Mouse (Mus musculus): ENCODE results near the gene Sae1. TPM values are rescaled to one million over a fixed set of nuclear protein-coding genes. Genes with fewer than 3 reads are reported as not detected.
"Not testable (repeated sequence)": the region's sequence is repeated elsewhere in the genome, so short reads cannot be mapped to it uniquely, and the experiment has no call there.

Gene Sae1
- total RNA-seq, 2 experiments from 2014 or later, result 25.2 to 26.4 TPM

- DNase-seq, result no peak
Observed at GRCm38 (mm10) chr7:16402968-16403948, 15.7 kb upstream of the Sae1 start.

GRCm38 (mm10) chr7:16402449-16402848 is 14.8 kb upstream of the Sae1 start:
- no peak for DNase-seq

- DNase-seq, result no peak
Observed at GRCm38 (mm10) chr7:16401991-16402431, 14.4 kb upstream of the Sae1 start.

- DNase-seq, result peak; percentile 94
Observed at GRCm38 (mm10) chr7:16400689-16401611, 13.3 kb upstream of the Sae1 start, which contains the start of gene Zc3h4. Gene Zc3h4 (plus strand): TSS chr7:16400910.

GRCm38 (mm10) chr7:16399820-16400688 is 12.4 kb upstream of the Sae1 start:
- peak; percentile 98 for DNase-seq

- DNase-seq, result peak; percentile 88
Observed at GRCm38 (mm10) chr7:16399098-16399819, 11.7 kb upstream of the Sae1 start.

GRCm38 (mm10) chr7:16398387-16399050 is 10.9 kb upstream of the Sae1 start:
- DNase-seq, result no peak

GRCm38 (mm10) chr7:16397465-16397864 is 9.9 kb upstream of the Sae1 start:
- DNase-seq, result no peak

- no peak for DNase-seq
Observed at GRCm38 (mm10) chr7:16395944-16396343, 8.3 kb upstream of the Sae1 start.

- no peak for DNase-seq
Observed at GRCm38 (mm10) chr7:16392923-16393322, 5.3 kb upstream of the Sae1 start.

- DNase-seq, result not testable (repeated sequence)
Observed at GRCm38 (mm10) chr7:16389942-16390341, 2.3 kb upstream of the Sae1 start.

- DNase-seq, result no peak
Observed at GRCm38 (mm10) chr7:16376505-16376904, 11.1 kb downstream of the Sae1 start.

GRCm38 (mm10) chr7:16374989-16375388 is 12.6 kb downstream of the Sae1 start:
- DNase-seq, result no peak

- DNase-seq, result no peak
Observed at GRCm38 (mm10) chr7:16373719-16374118, 13.9 kb downstream of the Sae1 start.

GRCm38 (mm10) chr7:16370596-16370995 is 17.0 kb downstream of the Sae1 start:
- DNase-seq, result no peak

- no peak for DNase-seq
Observed at GRCm38 (mm10) chr7:16368835-16369234, 18.8 kb downstream of the Sae1 start.

- DNase-seq, result no peak
Observed at GRCm38 (mm10) chr7:16366669-16367068, 20.9 kb downstream of the Sae1 start.

GRCm38 (mm10) chr7:16366133-16366646 is 21.4 kb downstream of the Sae1 start:
- DNase-seq, result no peak

GRCm38 (mm10) chr7:16364901-16365500 is 22.6 kb downstream of the Sae1 start:
- DNase-seq, result no peak

- DNase-seq, result no peak
Observed at GRCm38 (mm10) chr7:16364319-16364718, 23.3 kb downstream of the Sae1 start.
